Mouse (Mus musculus): ENCODE results near the gene Rpl35.

Gene Rpl35

GRCm38 (mm10) chr2:38997386-38998374 is 7.7 kb downstream of the Rpl35 start, which contains the start of gene Wdr38:
Wdr38 (plus strand) TSS chr2:38997476.
- peak; percentile 89 for DNase-seq (ENCODE audit: inconsistent ontology term)

- DNase-seq (ENCODE audit: inconsistent ontology term): no peak
Measured at GRCm38 (mm10) chr2:38992452-38992851, 13.0 kb downstream of the Rpl35 start.

GRCm38 (mm10) chr2:38992004-38992403 is 13.4 kb downstream of the Rpl35 start:
- no peak for DNase-seq (ENCODE audit: inconsistent ontology term)

GRCm38 (mm10) chr2:38988929-38989328 is 16.5 kb downstream of the Rpl35 start:
- no peak for DNase-seq (ENCODE audit: inconsistent ontology term)

GRCm38 (mm10) chr2:38987803-38988510 is 17.5 kb downstream of the Rpl35 start:
- DNase-seq (ENCODE audit: inconsistent ontology term): no peak

- no peak for DNase-seq (ENCODE audit: inconsistent ontology term)
Measured at GRCm38 (mm10) chr2:38987371-38987770, 18.1 kb downstream of the Rpl35 start.

- DNase-seq (ENCODE audit: inconsistent ontology term): peak; percentile 88
Measured at GRCm38 (mm10) chr2:38986580-38986979, 18.8 kb downstream of the Rpl35 start.

- DNase-seq (ENCODE audit: inconsistent ontology term): no peak
Measured at GRCm38 (mm10) chr2:38983456-38983855, 22.0 kb downstream of the Rpl35 start.

GRCm38 (mm10) chr2:38977837-38978236 is 27.6 kb downstream of the Rpl35 start:
- no peak for DNase-seq (ENCODE audit: inconsistent ontology term)

GRCm38 (mm10) chr2:38975941-38976805 is 29.3 kb downstream of the Rpl35 start:
- no peak for DNase-seq (ENCODE audit: inconsistent ontology term)

GRCm38 (mm10) chr2:38975181-38975580 is 30.2 kb downstream of the Rpl35 start:
- no peak for DNase-seq (ENCODE audit: inconsistent ontology term)

- peak; percentile 36 for DNase-seq (ENCODE audit: inconsistent ontology term)
Measured at GRCm38 (mm10) chr2:38974171-38974570, 31.3 kb downstream of the Rpl35 start.

- no peak for DNase-seq (ENCODE audit: inconsistent ontology term)
Measured at GRCm38 (mm10) chr2:38973701-38974100, 31.7 kb downstream of the Rpl35 start.

GRCm38 (mm10) chr2:38973223-38973622 is 32.2 kb downstream of the Rpl35 start:
- no peak for DNase-seq (ENCODE audit: inconsistent ontology term)

- no peak for DNase-seq (ENCODE audit: inconsistent ontology term)
Measured at GRCm38 (mm10) chr2:38970057-38970456, 35.4 kb downstream of the Rpl35 start.

GRCm38 (mm10) chr2:38969650-38970049 is 35.8 kb downstream of the Rpl35 start:
- DNase-seq (ENCODE audit: inconsistent ontology term): no peak

- DNase-seq (ENCODE audit: inconsistent ontology term): no peak
Measured at GRCm38 (mm10) chr2:38964198-38964597, 41.2 kb downstream of the Rpl35 start.

- no peak for DNase-seq (ENCODE audit: inconsistent ontology term)
Measured at GRCm38 (mm10) chr2:38957671-38958223, 47.7 kb downstream of the Rpl35 start.

GRCm38 (mm10) chr2:38956062-38956461 is 49.4 kb downstream of the Rpl35 start:
- DNase-seq (ENCODE audit: inconsistent ontology term): no peak

- DNase-seq (ENCODE audit: inconsistent ontology term): peak; percentile 87
Measured at GRCm38 (mm10) chr2:38953152-38953883, 52.1 kb downstream of the Rpl35 start.
